Mouse (Mus musculus): ENCODE measurements around the gene Rnf215. TPM values are rescaled to one million over a fixed set of nuclear protein-coding genes. Genes with fewer than 3 reads are reported as not detected.
"Not testable (repeated sequence)": the region's sequence is repeated elsewhere in the genome, so short reads cannot be mapped to it uniquely, and the experiment has no call there.

Rnf215 gene
- polyA plus RNA-seq, 1 experiment from 2014 or later = 5.0 TPM

GRCm38 (mm10) chr11:4098120-4098519, 36.9 kb upstream of the Rnf215 start:
- Histone ChIP-seq H3K4me3 (replicated peaks) (no peak overlapping the region), H3K27me3 (no peaks in the 10 kb centered on the region), H3K9me3 (replicated peaks) (no peaks in the 10 kb centered on the region), H3K9ac (no peak overlapping the region), H3K4me2 (no peak overlapping the region), H3K4me1 (replicated peaks) (peaks cover 43% of the 10 kb centered on the region), H3K36me3 (replicated peaks) (peaks cover 20% of the 10 kb centered on the region), H3K27ac (replicated peaks) (0 out of 2 replicates have a peak overlapping the region, but pooled peaks have one; percentile 16)
- no peak for ATAC-seq (ENCODE audit: insufficient read depth)
- 51% methylated on average over 8 of the region's 8 CpGs for WGBS (ENCODE audit: insufficient replicate concordance)

GRCm38 (mm10) chr11:4098816-4099215, 36.2 kb upstream of the Rnf215 start:
- 70% methylated on average over 7 of the region's 7 CpGs for WGBS (ENCODE audit: insufficient replicate concordance)
- Histone ChIP-seq H3K4me3 (replicated peaks) (no peak overlapping the region), H3K4me2 (no peak overlapping the region)

DNA sequence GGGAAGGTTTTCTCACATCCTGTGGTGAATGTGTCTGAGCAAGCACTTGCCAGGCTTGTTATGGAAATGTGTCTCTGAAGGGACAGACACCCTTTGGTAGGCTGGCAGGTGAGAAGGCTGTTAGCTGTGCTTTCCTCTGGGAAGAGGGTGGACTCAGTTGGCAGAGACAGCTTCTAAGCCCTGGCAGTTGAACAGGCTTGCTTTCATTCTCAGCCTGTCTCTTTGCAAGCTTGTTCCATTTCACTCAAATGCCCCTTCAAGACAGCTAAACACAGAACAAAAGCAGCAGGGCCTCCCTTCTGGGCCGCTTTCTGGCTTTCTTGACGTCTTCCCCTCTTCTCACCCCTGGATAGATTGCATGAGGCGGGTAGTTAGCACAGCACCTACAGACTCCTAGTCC, 35.6 kb upstream of the Rnf215 start:
- peaks cover 11% of the 10 kb centered on the region; the same call in 1 of the 2 replicates for H3K36me3 ChIP-seq (replicated peaks)
- H3K27ac ChIP-seq (replicated peaks) = no peak overlapping the region
- no peaks in the 10 kb centered on the region for H3K9me3 ChIP-seq (replicated peaks)
- 64% methylated on average over 3 of the region's 3 CpGs for WGBS (ENCODE audit: insufficient replicate concordance)
- ATAC-seq (ENCODE audit: insufficient read depth) = no peak
- H3K4me1 ChIP-seq (replicated peaks) = peaks cover 31% of the 10 kb centered on the region
- H3K27me3 ChIP-seq = no peaks in the 10 kb centered on the region
- H3K4me3 ChIP-seq (replicated peaks) = no peak overlapping the region
- H3K4me2 ChIP-seq = no peak overlapping the region
- no peak overlapping the region for H3K9ac ChIP-seq

More at GRCm38 (mm10) chr11:4098816-4099215, 36.2 kb upstream of the Rnf215 start:
- peaks cover 37% of the 10 kb centered on the region for H3K4me1 ChIP-seq (replicated peaks)
- H3K36me3 ChIP-seq (replicated peaks) = peaks cover 13% of the 10 kb centered on the region; the same call in 1 of the 2 replicates
- no peak for ATAC-seq (ENCODE audit: insufficient read depth)
- H3K27me3 ChIP-seq = no peaks in the 10 kb centered on the region
- H3K27ac ChIP-seq (replicated peaks) = no peak overlapping the region
- H3K9me3 ChIP-seq (replicated peaks) = no peaks in the 10 kb centered on the region
- no peak overlapping the region for H3K9ac ChIP-seq

- no peaks in the 10 kb centered on the region for H3K27me3 ChIP-seq
- ATAC-seq (ENCODE audit: insufficient read depth) = no peak
- no peak overlapping the region for H3K27ac ChIP-seq (replicated peaks)
- H3K9me3 ChIP-seq (replicated peaks) = no peaks in the 10 kb centered on the region
- H3K4me2 ChIP-seq = no peak overlapping the region
- H3K4me1 ChIP-seq (replicated peaks) = peaks cover 11% of the 10 kb centered on the region
- H3K9ac ChIP-seq = no peak overlapping the region
- H3K4me3 ChIP-seq (replicated peaks) = no peak overlapping the region
- 54% methylated on average over 5 of the region's 5 CpGs for WGBS (ENCODE audit: insufficient replicate concordance)
- H3K36me3 ChIP-seq (replicated peaks) = peaks cover 12% of the 10 kb centered on the region; the same call in 1 of the 2 replicates
These were observed 33.2 kb upstream of the Rnf215 start for GRCm38 (mm10) chr11:4101851-4102250.

DNA sequence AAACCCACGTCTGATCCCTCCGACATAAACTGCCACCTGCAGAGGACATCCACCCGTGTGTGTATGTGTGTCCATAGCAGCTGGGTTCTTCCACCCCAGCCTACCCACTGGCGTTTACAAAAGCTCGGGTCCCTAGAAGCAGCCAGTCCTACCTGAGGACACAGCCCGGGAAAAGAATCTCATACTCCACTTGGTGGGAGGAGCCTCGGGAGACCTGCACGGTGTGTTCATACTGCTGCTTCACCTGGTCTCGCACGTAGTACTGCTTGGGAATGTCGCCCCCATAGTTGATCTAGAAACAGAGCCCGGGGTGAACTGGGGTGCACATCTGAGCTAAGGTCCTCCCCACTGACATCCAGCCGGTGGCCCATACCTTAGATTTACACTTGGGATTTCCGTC, 31.5 kb upstream of the Rnf215 start:
- 73% methylated on average over 14 of the region's 14 CpGs for WGBS (ENCODE audit: insufficient replicate concordance)

GRCm38 (mm10) chr11:4104989-4105388, 30.0 kb upstream of the Rnf215 start:
- Histone ChIP-seq H3K36me3 (replicated peaks) (peaks cover 15% of the 10 kb centered on the region), H3K4me2 (no peak overlapping the region), H3K4me3 (replicated peaks) (no peak overlapping the region), H3K9ac (no peak overlapping the region), H3K9me3 (replicated peaks) (no peaks in the 10 kb centered on the region), H3K4me1 (replicated peaks) (no peaks in the 10 kb centered on the region), H3K27me3 (no peaks in the 10 kb centered on the region), H3K27ac (replicated peaks) (no peak overlapping the region)
- no peak for ATAC-seq (ENCODE audit: insufficient read depth)
- WGBS (ENCODE audit: insufficient replicate concordance) = 78% methylated on average over 5 of the region's 5 CpGs

More for the DNA sequence above, 31.5 kb upstream of the Rnf215 start:
- peaks cover 16% of the 10 kb centered on the region; the same call in 1 of the 2 replicates for H3K36me3 ChIP-seq (replicated peaks)
- no peaks in the 10 kb centered on the region for H3K4me1 ChIP-seq (replicated peaks)
- no peak overlapping the region for H3K4me3 ChIP-seq (replicated peaks)
- H3K27me3 ChIP-seq = no peaks in the 10 kb centered on the region
- H3K9me3 ChIP-seq (replicated peaks) = no peaks in the 10 kb centered on the region
- H3K9ac ChIP-seq = no peak overlapping the region
- no peak overlapping the region for H3K4me2 ChIP-seq
- no peak for ATAC-seq (ENCODE audit: insufficient read depth)
- H3K27ac ChIP-seq (replicated peaks) = no peak overlapping the region

DNA sequence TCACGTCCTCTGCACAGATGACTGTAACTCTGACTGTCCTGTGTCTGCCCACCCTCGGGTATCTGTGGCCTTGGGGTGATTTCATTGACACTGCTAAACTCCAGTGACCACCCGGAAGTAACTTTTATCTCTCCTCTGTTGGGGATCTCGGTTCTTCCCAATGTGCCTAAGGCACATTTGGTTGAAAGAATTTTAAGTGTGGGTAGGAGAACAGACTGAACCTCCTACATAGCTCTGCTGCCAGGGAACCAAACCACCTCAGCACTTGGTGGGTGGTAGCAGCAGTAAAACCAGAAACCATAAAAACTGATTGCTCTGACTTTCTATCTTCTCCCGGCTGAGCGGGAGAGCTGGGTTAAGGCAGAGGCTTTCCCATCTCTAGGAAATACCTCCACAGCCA, 29.6 kb upstream of the Rnf215 start:
- H3K36me3 ChIP-seq (replicated peaks) = peaks cover 19% of the 10 kb centered on the region
- WGBS (ENCODE audit: insufficient replicate concordance) = 53% methylated on average over 6 of the region's 6 CpGs
- no peak for ATAC-seq (ENCODE audit: insufficient read depth)

DNA sequence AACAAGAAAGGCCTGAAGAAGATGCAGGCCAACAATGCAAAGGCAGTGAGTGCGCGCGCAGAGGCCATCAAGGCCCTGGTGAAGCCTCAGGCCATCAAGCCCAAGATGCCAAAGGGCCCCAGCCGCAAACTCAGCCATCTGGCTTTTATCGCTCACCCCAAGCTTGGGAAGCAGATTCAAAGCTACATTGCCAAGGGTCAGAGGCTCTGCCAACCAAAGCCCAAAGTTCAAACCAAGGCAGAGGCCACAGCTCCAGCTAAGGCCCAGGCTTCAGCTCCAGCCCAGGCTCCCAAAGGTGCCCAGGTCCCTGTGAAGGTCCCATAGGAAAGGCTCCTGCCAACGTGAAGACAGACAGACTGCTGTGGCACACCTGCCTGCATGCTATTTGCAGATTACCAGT, 27.1 kb upstream of the Rnf215 start:
- 80% methylated on average over 6 of the region's 6 CpGs for WGBS (ENCODE audit: insufficient replicate concordance)
- H3K4me3 ChIP-seq (replicated peaks); H3K9me3 ChIP-seq (replicated peaks); H3K27me3 ChIP-seq; H3K4me1 ChIP-seq (replicated peaks); H3K4me2 ChIP-seq; H3K27ac ChIP-seq (replicated peaks); H3K9ac ChIP-seq; ATAC-seq (ENCODE audit: insufficient read depth): not testable (repeated sequence)
- peaks cover 15% of the 10 kb centered on the region for H3K36me3 ChIP-seq (replicated peaks)

More for the DNA sequence above, 29.6 kb upstream of the Rnf215 start:
- Histone ChIP-seq H3K9ac (no peak overlapping the region), H3K4me3 (replicated peaks) (no peak overlapping the region), H3K9me3 (replicated peaks) (no peaks in the 10 kb centered on the region), H3K4me1 (replicated peaks) (no peaks in the 10 kb centered on the region), H3K4me2 (no peak overlapping the region), H3K27ac (replicated peaks) (no peak overlapping the region), H3K27me3 (no peaks in the 10 kb centered on the region)

GRCm38 (mm10) chr11:4108691-4109090, 26.3 kb upstream of the Rnf215 start:
- Histone ChIP-seq H3K9me3 (replicated peaks) (no peaks in the 10 kb centered on the region), H3K4me3 (replicated peaks) (no peak overlapping the region), H3K36me3 (replicated peaks) (peaks cover 15% of the 10 kb centered on the region), H3K27me3 (0 out of 2 replicates have a peak, but pooled peaks cover 4% of the 10 kb centered on the region), H3K9ac (no peak overlapping the region), H3K4me2 (no peak overlapping the region), H3K4me1 (replicated peaks) (0 out of 2 replicates have a peak, but pooled peaks cover 9% of the 10 kb centered on the region), H3K27ac (replicated peaks) (no peak overlapping the region)
- 62% methylated on average over 7 of the region's 7 CpGs for WGBS (ENCODE audit: insufficient replicate concordance)
- ATAC-seq (ENCODE audit: insufficient read depth) = no peak

DNA sequence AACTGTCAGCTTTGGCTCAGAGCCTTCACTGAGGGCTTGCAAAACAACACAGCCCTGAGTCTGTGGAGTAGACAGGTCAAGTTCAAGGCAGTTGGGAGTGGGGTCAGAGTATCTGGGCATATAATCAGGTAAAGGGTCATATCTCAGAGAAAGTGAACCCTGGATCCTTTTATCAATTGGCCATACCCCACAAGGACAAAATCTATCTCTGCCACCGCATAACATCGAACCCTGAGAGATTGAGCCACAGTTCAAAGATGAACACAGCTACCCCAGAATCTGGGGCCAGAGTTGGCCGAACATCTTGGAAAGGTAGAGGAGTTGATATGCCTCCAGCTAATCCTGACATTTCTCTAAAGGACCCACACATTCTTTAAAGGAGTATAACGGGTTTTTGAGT, 23.0 kb upstream of the Rnf215 start:
- Histone ChIP-seq H3K4me2 (no peak overlapping the region), H3K27ac (replicated peaks) (no peak overlapping the region), H3K9ac (no peak overlapping the region), H3K27me3 (peaks cover 8% of the 10 kb centered on the region), H3K9me3 (replicated peaks) (no peaks in the 10 kb centered on the region), H3K36me3 (replicated peaks) (peaks cover 13% of the 10 kb centered on the region), H3K4me3 (replicated peaks) (no peak overlapping the region), H3K4me1 (replicated peaks) (peaks cover 26% of the 10 kb centered on the region)
- WGBS (ENCODE audit: insufficient replicate concordance) = 50% methylated on average over 4 of the region's 4 CpGs
- ATAC-seq (ENCODE audit: insufficient read depth) = no peak

DNA sequence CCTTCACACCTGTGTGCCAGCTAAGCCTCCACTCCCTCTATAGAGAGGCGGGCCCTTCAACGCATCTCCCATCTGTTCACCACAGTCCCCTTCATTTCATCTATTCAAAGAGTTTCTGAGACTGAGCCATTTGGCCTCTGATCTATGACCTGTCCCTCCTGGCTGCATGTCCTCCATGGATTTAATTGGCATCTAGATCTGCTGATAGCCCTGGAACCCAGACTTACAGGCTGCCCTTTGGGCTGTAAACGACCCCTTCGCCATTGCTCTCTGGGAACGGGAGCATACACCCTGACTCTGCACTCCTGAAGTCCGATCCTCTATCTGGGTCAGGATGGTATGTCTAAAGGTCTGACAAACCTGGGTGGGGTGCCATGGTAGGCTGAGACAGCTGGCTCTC, 22.1 kb upstream of the Rnf215 start:
- H3K27me3 ChIP-seq = peaks cover 16% of the 10 kb centered on the region
- H3K4me3 ChIP-seq (replicated peaks) = no peak overlapping the region
- no peak overlapping the region for H3K4me2 ChIP-seq
- H3K4me1 ChIP-seq (replicated peaks) = peaks cover 34% of the 10 kb centered on the region
- H3K9ac ChIP-seq = no peak overlapping the region
- 71% methylated on average over 6 of the region's 6 CpGs for WGBS (ENCODE audit: insufficient replicate concordance)
- no peaks in the 10 kb centered on the region for H3K9me3 ChIP-seq (replicated peaks)
- peaks cover 13% of the 10 kb centered on the region for H3K36me3 ChIP-seq (replicated peaks)
- H3K27ac ChIP-seq (replicated peaks) = no peak overlapping the region
- ATAC-seq (ENCODE audit: insufficient read depth) = no peak

DNA sequence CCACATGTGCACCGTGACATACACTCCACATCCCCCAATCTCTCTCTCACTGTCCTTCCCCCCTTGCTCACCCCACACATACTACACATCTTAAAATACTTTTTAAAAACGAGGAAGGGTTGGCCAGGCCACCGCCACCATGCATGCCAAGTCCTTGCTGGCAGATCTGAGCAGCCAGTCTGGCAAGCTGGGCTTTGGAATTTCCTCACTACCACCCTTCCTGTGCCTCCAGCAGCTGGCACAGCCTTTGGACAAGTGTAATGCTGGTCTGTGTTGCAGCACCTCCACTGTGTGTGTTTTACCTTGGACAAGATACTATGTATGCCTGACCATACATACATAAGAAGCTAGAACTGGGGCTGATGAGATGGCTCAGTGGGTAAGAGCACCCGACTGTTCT, 21.5 kb upstream of the Rnf215 start:
- WGBS (ENCODE audit: insufficient replicate concordance) = 62% methylated on average over 4 of the region's 4 CpGs
- Histone ChIP-seq H3K36me3 (replicated peaks) (peaks cover 11% of the 10 kb centered on the region), H3K27me3 (peaks cover 23% of the 10 kb centered on the region), H3K9me3 (replicated peaks) (no peaks in the 10 kb centered on the region), H3K4me3 (replicated peaks) (no peak overlapping the region), H3K4me2 (no peak overlapping the region), H3K9ac (no peak overlapping the region), H3K4me1 (replicated peaks) (peaks cover 41% of the 10 kb centered on the region), H3K27ac (replicated peaks) (no peak overlapping the region)
- ATAC-seq (ENCODE audit: insufficient read depth) = no peak
